8 mouse cellular contexts compared by ENCODE assay signal in genomic region chr1:127204817-127205485, GRCm38 (mm10). TPM values are rescaled to one million over a fixed set of nuclear protein-coding genes. Genes with fewer than 3 reads are reported as not detected.
DNase-seq lines count a peak whose midpoint lies in the region; ATAC-seq and TF ChIP-seq lines count a peak whose summit lies in the region.

TSS of gene Mgat5 (plus strand) at chr1:127205015.

- DNase-seq in c-Kit-positive CD71-positive TER-119-positive erythroid progenitor cells, embryonic 14.5 days (ENCODE audit: low spot score) = peak; percentile 81
- peak; percentile 95 for DNase-seq in heart, postnatal 10 days
- no peak for DNase-seq in large intestine, adult 2 months (ENCODE audit: low read depth, low spot score)
- peak; percentile 89 for DNase-seq in liver, postnatal 0 days
- DNase-seq in testis, postnatal 10 days (ENCODE audit: low spot score) = peak; percentile 92

- H3K9me3 ChIP-seq in E14TG2a.4 (ENCODE audit: low read length) = no peaks in the 10 kb centered on the region
- H3K9me3 ChIP-seq in forebrain, embryonic 12.5 days = no peaks in the 10 kb centered on the region
- H3K9me3 ChIP-seq in liver, postnatal 0 days (ENCODE audit: low read length) = no peaks in the 10 kb centered on the region
- H3K9me3 ChIP-seq in neural tube, embryonic 14.5 days (ENCODE audit: control insufficient read depth, low read length) = no peaks in the 10 kb centered on the region

- peaks cover 20% of the 10 kb centered on the region for H3K27me3 ChIP-seq in E14TG2a.4 (ENCODE audit: insufficient read depth, low read length)
- no peaks in the 10 kb centered on the region for H3K27me3 ChIP-seq in forebrain, embryonic 12.5 days
- H3K27me3 ChIP-seq in liver, postnatal 0 days (ENCODE audit: insufficient read depth, low read length) = no peaks in the 10 kb centered on the region
- H3K27me3 ChIP-seq in neural tube, embryonic 14.5 days (ENCODE audit: control insufficient read depth, insufficient read depth, low read length) = no peaks in the 10 kb centered on the region

- no peak for TF ChIP-seq EP300 in liver, postnatal 0 days (IDR thresholded peaks at IDR 0.05; ENCODE audit: low read depth)

- ATAC-seq in forebrain, embryonic 12.5 days (ENCODE audit: low FRiP score) = peak; percentile 91
- ATAC-seq in liver, postnatal 0 days = peak; percentile 93
- peak; percentile 90 for ATAC-seq in neural tube, embryonic 14.5 days (ENCODE audit: low read depth)

- intact Hi-C loops in heart, postnatal 10 days (cut with DNase I) = loop anchor here (2.0 to 10.0 kb wide), 4 partner anchors 34 to 190 kb away; no protein-coding TSS in a partner anchor

- H3K4me2 ChIP-seq in forebrain, embryonic 12.5 days = peak within 1 kb of the TSS; percentile 70
- peak within 1 kb of the TSS; percentile 97 for H3K4me2 ChIP-seq in liver, postnatal 0 days (ENCODE audit: low read depth, low read length)
- H3K4me2 ChIP-seq in neural tube, embryonic 14.5 days (ENCODE audit: low read depth, low read length) = peak within 1 kb of the TSS; percentile 66

- H3K27ac ChIP-seq in forebrain, embryonic 12.5 days = peak within 1 kb of the TSS; percentile 95
- peak within 1 kb of the TSS; percentile 86 for H3K27ac ChIP-seq in liver, postnatal 0 days (ENCODE audit: low read depth)
- H3K27ac ChIP-seq in neural tube, embryonic 14.5 days (ENCODE audit: low read depth, low read length) = peak within 1 kb of the TSS; percentile 80

- under 1% methylated on average over 51 of the region's 51 CpGs for WGBS in forebrain, embryonic 12.5 days
- WGBS in large intestine, adult 2 months = under 1% methylated on average over 51 of the region's 51 CpGs
- WGBS in liver, postnatal 0 days (ENCODE audit: insufficient replicate concordance) = 3% methylated on average over 51 of the region's 51 CpGs
- 0% methylated on average over 50 of the region's 51 CpGs for WGBS in neural tube, embryonic 14.5 days

- peak within 1 kb of the TSS; percentile 92 for H3K4me3 ChIP-seq in E14TG2a.4 (replicated peaks; ENCODE audit: low read length)
- H3K4me3 ChIP-seq in forebrain, embryonic 12.5 days (replicated peaks) = peak within 1 kb of the TSS; percentile 68
- H3K4me3 ChIP-seq in liver, postnatal 0 days (ENCODE audit: low read depth, low read length) = peak within 1 kb of the TSS; percentile 64
- peak within 1 kb of the TSS; percentile 62 for H3K4me3 ChIP-seq in neural tube, embryonic 14.5 days (ENCODE audit: low read depth, low read length)

- no peaks in the 10 kb centered on the region for H3K36me3 ChIP-seq in E14TG2a.4 (ENCODE audit: insufficient read depth, low read length)
- no peaks in the 10 kb centered on the region for H3K36me3 ChIP-seq in forebrain, embryonic 12.5 days (replicated peaks)
- no peaks in the 10 kb centered on the region for H3K36me3 ChIP-seq in liver, postnatal 0 days (replicated peaks; ENCODE audit: insufficient read depth, low read length)
- H3K36me3 ChIP-seq in neural tube, embryonic 14.5 days (ENCODE audit: control insufficient read depth, insufficient read depth, low read length) = no peaks in the 10 kb centered on the region

- H3K4me1 ChIP-seq in E14TG2a.4 (replicated peaks; ENCODE audit: low read depth, low read length) = peaks cover 23% of the 10 kb centered on the region
- H3K4me1 ChIP-seq in forebrain, embryonic 12.5 days = peaks cover 25% of the 10 kb centered on the region
- peaks cover 8% of the 10 kb centered on the region; the same call in 1 of the 2 replicates for H3K4me1 ChIP-seq in liver, postnatal 0 days (ENCODE audit: insufficient read depth)
- H3K4me1 ChIP-seq in neural tube, embryonic 14.5 days (ENCODE audit: control insufficient read depth, insufficient read depth, low read length) = peaks cover 7% of the 10 kb centered on the region; the same call in 1 of the 2 replicates

- H3K9ac ChIP-seq in forebrain, embryonic 12.5 days = peak within 1 kb of the TSS; percentile 85
- peak within 1 kb of the TSS; percentile 76 for H3K9ac ChIP-seq in liver, postnatal 0 days (replicated peaks)
- peak within 1 kb of the TSS; percentile 80 for H3K9ac ChIP-seq in neural tube, embryonic 14.5 days (replicated peaks; ENCODE audit: low read depth, low read length)

- TF ChIP-seq CTCF in E14TG2a.4 (conservative IDR thresholded peaks at IDR 0.05; ENCODE audit: low read length) = no peak
- TF ChIP-seq CTCF in liver, postnatal 0 days (IDR thresholded peaks at IDR 0.05; ENCODE audit: low read depth) = peak; percentile 42

RNA-seq across cellular contexts. Expression of gene Mgat5, which starts in this region (rescaled TPM):
- polyA plus RNA-seq in forebrain, embryonic 12.5 days (2016; fragmentation: Nextera tagmentation; extraction: Ambion mirVana) = 9.7 and 10.5 TPM in 2 replicates
- total RNA-seq in heart, postnatal 10 days (2021) = 10 to 100 TPM; 17.0 to 18.9 TPM
- polyA plus RNA-seq in large intestine, adult 2 months (2012; rRNA removed) = 11.6 and 18.2 TPM in 2 replicates
- 0.69 and 0.86 TPM in 2 replicates for polyA plus RNA-seq in liver, postnatal 0 days (2015; fragmentation: Nextera tagmentation; extraction: Ambion mirVana)
- polyA plus RNA-seq in neural tube, embryonic 14.5 days (2014; fragmentation: Nextera tagmentation; extraction: Ambion mirVana) = 15.6 and 22.2 TPM in 2 replicates

Comparison
In these comparisons a context has a peak if more than half of its experiments do, and no peak if none do; other contexts are left out.
1. Peak in DNase-seq, ATAC-seq, H3K4me3 ChIP-seq, H3K27ac ChIP-seq, H3K9ac ChIP-seq and H3K4me2 ChIP-seq in liver, postnatal 0 days; RNA of the gene not detected or under 1 TPM.